Mouse (Mus musculus) ES-E14 (cell line): ENCODE data around the gene Ppp1cb. TPM values are rescaled to one million over a fixed set of nuclear protein-coding genes. Genes with fewer than 3 reads are reported as not detected.
A peak's percentile ranks its signal among the peaks of the same experiment; 100 is the strongest.

Experiments
- DNase-seq: peaks from one replicate; pipeline ENCODE4 v3.0.0-alpha.2; 2013; ENCODE audit warnings: low read depth, low spot score
- H3K27ac ChIP-seq: 2 replicates; pipeline ENCODE4 v1.5.1; 2012; ENCODE audit warnings: low read depth, mild to moderate bottlenecking, low read length, moderate library complexity, mixed read lengths; ENCODE audit not compliant: poor library complexity, insufficient read depth, severe bottlenecking
- H3K36me3 ChIP-seq: 2 replicates; pipeline ENCODE4 v1.6.1; 2012; ENCODE audit warnings: mild to moderate bottlenecking, low read length, moderate library complexity, mixed read lengths; ENCODE audit not compliant: control insufficient read depth, poor library complexity, insufficient read depth, severe bottlenecking
- H3K4me1 ChIP-seq, 2 experiments: fragments of 150-350 bp in 1 of 2; sonication (generic) in 1 of 2; 2 replicates each; pipeline ENCODE4 v1.6.1; 2012; ENCODE audit warnings: low read length in 2 of 2, mild to moderate bottlenecking in 1 of 2, mixed read lengths in 1 of 2; ENCODE audit not compliant: control insufficient read depth in 2 of 2, insufficient read depth in 2 of 2, poor library complexity in 1 of 2
- H3K4me3 ChIP-seq, 2 experiments: fragments of 150-350 bp in 1 of 2; sonication (generic) in 1 of 2; 2 replicates each; pipeline ENCODE4 v1.5.1; 2012; ENCODE audit warnings: low read length in 2 of 2, low read depth in 1 of 2, mild to moderate bottlenecking in 1 of 2, mixed read lengths in 1 of 2; ENCODE audit not compliant: insufficient read depth in 1 of 2, poor library complexity in 1 of 2, severe bottlenecking in 1 of 2
- H3K9ac ChIP-seq: 2 replicates; pipeline ENCODE4 v1.6.1; 2012; ENCODE audit warnings: low read depth, mild to moderate bottlenecking, low read length, mixed read lengths; ENCODE audit not compliant: poor library complexity, insufficient read depth, severe bottlenecking
- H3K9me3 ChIP-seq: fragments of 150-350 bp; sonication (generic); 2 replicates; pipeline ENCODE4 v1.6.1; 2012; ENCODE audit warnings: low read depth, mild to moderate bottlenecking, low read length; ENCODE audit not compliant: control insufficient read depth, insufficient read depth
- CHD2 ChIP-seq: IDR thresholded peaks from 2 replicates; pipeline ENCODE4 v1.6.1; 2014; ENCODE audit warnings: mild to moderate bottlenecking, low read depth, low read length, inconsistent platforms
- HCFC1 ChIP-seq: IDR thresholded peaks from 2 replicates; pipeline ENCODE4 v1.6.1; 2012; ENCODE audit warnings: low read length, inconsistent platforms, borderline replicate concordance; ENCODE audit not compliant: insufficient read depth
- MAFK ChIP-seq: IDR thresholded peaks from 2 replicates; pipeline ENCODE4 v1.6.1; 2014; ENCODE audit warnings: mild to moderate bottlenecking, low read depth, low read length, inconsistent platforms; ENCODE audit not compliant: insufficient read depth
- ZC3H11A ChIP-seq: IDR thresholded peaks from 2 replicates; pipeline ENCODE4 v1.6.1; 2012; ENCODE audit warnings: low read depth, mild to moderate bottlenecking, inconsistent platforms, low read length, borderline replicate concordance
- ZNF384 ChIP-seq: IDR thresholded peaks from 2 replicates; pipeline ENCODE4 v1.6.1; 2012; ENCODE audit warnings: low read depth, low read length, inconsistent platforms
- in situ Hi-C, 2 experiments: fragments of 600-800 bp; cut with MboI; formaldehyde crosslinking; loops; one replicate each; pipeline ENCODE4 v1.15.1; 2025; ENCODE audit warnings: low sequenced_read_pairs in 2 of 2, inconsistent platforms in 1 of 2; ENCODE audit not compliant: unreplicated experiment in 2 of 2
- total RNA-seq: library from RNA; depleted of rRNA; stranded (reverse); fragments of 300-350 nt; gene quantifications from 2 replicates; pipeline ENCODE4 v1.2.3, GENCODE M21; 2012

Gene Ppp1cb
- total RNA-seq, 1 experiment: 108 TPM

DNA sequence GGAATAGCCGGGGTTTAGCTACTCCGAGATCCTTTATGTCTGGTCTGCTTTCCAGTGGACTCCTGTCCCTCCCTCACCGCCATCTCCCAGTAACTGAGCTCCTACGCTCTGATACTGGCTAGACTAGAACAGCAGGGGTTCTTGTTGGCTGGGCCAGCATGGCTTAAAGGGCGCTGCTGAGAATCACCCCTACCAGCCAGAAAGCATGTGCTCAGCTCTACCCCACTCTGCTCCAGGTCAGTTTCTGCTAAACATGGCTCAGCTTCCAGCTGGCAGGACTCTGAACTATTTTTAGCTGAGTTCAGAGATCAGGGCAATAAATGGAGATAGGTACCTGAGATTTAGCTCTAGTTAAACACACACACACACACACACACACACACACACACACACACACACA, 12.2 kb upstream of the Ppp1cb start:
- Histone ChIP-seq H3K9ac (no peak overlapping the region), H3K27ac (no peak overlapping the region), H3K4me1 (peaks cover 0 to 2% of the 10 kb centered on the region in 2 experiments; a peak in 2 of 4 replicates), H3K4me3 (no peak overlapping the region), H3K9me3 (no peaks in the 10 kb centered on the region), H3K36me3 (no peaks in the 10 kb centered on the region)
- no peak for DNase-seq
- TF ChIP-seq CHD2: no peak
- TF ChIP-seq ZNF384: no peak
- TF ChIP-seq MAFK: no peak
- TF ChIP-seq HCFC1: no peak
- no peak for TF ChIP-seq ZC3H11A
- in situ Hi-C loops: no loop called here

DNA sequence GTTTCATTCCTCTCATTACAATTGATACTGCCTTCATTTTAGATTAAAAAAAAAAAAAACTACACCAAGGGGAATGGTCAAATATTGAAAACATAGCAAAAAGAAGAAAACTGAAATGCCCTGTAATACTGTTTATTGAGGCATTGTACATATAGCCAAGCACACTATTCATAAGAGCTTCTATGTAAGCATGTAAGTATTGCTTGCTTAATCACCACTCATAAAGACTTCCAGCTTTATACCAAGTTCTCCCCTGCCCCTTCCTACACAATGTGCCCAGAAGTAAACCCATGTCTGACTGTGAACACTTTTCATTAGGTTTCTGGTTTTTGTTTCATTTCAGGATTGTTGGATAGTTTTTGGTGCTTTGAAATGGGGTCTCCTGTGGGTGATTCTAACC, 11.8 kb upstream of the Ppp1cb start:
- Histone ChIP-seq H3K27ac (no peak overlapping the region), H3K9ac (no peak overlapping the region), H3K36me3 (no peaks in the 10 kb centered on the region), H3K4me1 (peaks cover 0 to 2% of the 10 kb centered on the region in 2 experiments; a peak in 2 of 4 replicates), H3K4me3 (no peak overlapping the region), H3K9me3 (no peaks in the 10 kb centered on the region)
- DNase-seq: no peak
- in situ Hi-C loops: no loop called here
- TF ChIP-seq ZC3H11A (no peak), MAFK (no peak), ZNF384 (no peak), CHD2 (no peak), HCFC1 (no peak)

DNA sequence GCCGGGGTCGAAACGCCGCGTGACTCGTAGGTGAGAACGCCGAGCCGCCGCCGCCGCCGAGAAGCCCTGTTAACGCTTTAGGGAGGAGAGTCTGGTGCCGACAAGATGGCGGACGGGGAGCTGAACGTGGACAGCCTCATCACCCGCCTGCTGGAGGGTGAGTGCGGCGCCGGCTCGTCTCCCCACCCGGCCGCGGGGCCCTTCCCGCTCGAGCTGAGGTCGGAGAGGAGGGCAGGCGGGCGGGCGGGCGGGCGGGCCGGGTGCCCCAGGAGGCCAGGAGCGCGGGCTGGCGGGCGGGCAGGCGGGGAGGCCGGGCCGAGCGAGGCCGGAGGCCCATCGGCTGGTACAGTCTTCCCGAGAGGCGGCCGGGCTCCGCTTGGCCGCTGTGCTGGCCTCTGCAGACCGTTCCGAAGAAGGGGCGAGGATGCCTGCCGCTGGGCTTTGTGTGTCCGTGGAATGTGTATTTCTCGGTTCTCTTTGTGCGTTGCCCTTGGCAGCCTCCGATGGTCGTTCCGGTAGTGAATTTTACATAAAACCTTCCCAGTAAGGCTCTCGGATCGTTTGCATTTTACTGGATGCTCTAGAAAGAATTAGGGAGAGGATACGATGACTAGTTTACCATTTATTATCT, 723 bp downstream of the Ppp1cb start:
- peak overlapping the region; percentile 98 for H3K27ac ChIP-seq
- no peak for DNase-seq
- in situ Hi-C loops: no loop called here
- peaks cover 5 to 15% of the 10 kb centered on the region in 2 experiments; a peak in 3 of 4 replicates for H3K4me1 ChIP-seq
- no peaks in the 10 kb centered on the region for H3K9me3 ChIP-seq
- no peaks in the 10 kb centered on the region for H3K36me3 ChIP-seq
- H3K9ac ChIP-seq: peak overlapping the region; percentile 100
- TF ChIP-seq ZNF384: no peak
- no peak for TF ChIP-seq CHD2
- no peak for TF ChIP-seq HCFC1
- no peak for TF ChIP-seq ZC3H11A
- no peak for TF ChIP-seq MAFK
- H3K4me3 ChIP-seq: peak overlapping the region; percentile 94 to 100

DNA sequence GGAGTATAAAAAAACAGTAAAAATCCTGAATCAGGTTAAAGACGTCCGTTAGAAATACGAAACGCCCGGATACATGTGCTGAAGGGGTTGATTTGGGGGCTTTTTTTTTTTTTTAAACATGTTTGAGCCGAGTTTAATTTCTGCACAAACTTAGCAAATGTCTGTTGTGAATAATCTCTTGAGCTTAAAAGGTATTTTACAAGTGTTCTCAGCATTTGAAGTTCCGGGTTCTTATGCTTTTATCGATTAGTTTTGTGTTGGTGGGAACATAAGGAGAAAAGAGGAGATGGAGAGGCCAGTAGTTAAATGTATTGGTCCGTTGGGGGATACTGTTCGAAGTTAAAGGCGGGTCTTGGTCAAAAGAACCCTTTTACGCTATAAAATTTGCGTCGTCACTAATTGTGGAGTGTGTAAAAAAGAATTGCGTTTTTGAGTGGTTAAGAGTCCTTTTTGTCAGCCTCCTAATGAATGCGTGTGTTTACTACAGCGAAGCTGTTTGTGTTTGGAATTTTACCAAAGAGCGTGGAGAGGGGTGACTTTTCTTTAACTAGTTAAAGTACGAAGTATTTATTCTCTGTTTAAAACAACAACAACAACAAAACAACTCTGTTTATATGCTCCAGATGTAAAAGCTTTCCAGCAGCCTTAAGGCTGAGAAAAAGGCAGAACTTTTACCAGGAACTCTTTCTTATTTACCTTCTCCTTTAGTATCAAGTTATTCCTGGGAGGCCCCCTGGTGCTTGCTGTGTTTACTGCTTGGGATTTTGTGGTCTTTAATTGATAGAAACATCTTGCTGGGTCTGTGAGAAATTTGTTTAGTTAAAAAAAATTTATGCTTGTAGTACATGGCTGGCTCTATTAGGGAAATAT, 1.5 kb downstream of the Ppp1cb start:
- Histone ChIP-seq H3K4me1 (peaks cover 5 to 15% of the 10 kb centered on the region in 2 experiments; a peak in 3 of 4 replicates), H3K9me3 (no peaks in the 10 kb centered on the region), H3K4me3 (peak overlapping the region; percentile 94 to 100), H3K9ac (peak overlapping the region; percentile 100; the same call in 1 of the 2 replicates), H3K36me3 (no peaks in the 10 kb centered on the region), H3K27ac (peak overlapping the region; percentile 98; the same call in 1 of the 2 replicates)
- no peak for TF ChIP-seq ZNF384
- TF ChIP-seq HCFC1: no peak
- TF ChIP-seq CHD2: 0 out of 2 replicates have a peak, but pooled peaks have one; percentile 11
- no peak for TF ChIP-seq MAFK
- TF ChIP-seq ZC3H11A: no peak
- no peak for DNase-seq
- in situ Hi-C loops: no loop called here
